In the genomic region with DNA sequence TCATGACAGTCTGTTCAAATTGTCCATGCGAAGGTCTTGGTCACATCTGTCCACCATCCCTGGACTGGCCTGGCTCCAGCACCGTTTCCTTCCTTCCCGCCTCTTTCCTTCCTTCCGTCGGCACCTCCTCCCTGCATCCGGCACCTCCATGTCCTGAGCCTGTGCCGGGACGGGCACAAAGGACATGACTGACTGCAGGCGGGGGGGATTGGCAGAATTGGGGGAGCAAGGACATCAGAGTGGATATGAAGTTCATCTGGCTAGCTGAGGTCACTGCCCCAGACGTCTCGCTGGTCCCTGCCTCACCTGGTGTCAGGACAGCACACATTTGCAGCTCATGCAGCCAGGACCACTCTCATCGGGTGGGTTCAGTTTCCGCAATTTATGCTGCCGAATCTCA, we compare ENCODE assay signal across 16 mouse cellular contexts. TPM values are rescaled to one million over a fixed set of nuclear protein-coding genes. Genes with fewer than 3 reads are reported as not detected.
DNase-seq lines count a peak whose midpoint lies in the region; ATAC-seq lines count a peak whose summit lies in the region.
"Had no signal": no experiment of that assay in that cellular context is flagged by ENCODE, and none has a peak within 500 bp of the region (broad histone marks: within the 10 kb centered on the region; RNA-seq: fewer than 3 reads in every experiment).

No protein-coding gene starts in this region.

- H3K9ac ChIP-seq in limb, embryonic 13.5 days = peak overlapping the region; percentile 25; the same call in 1 of the 2 replicates
- no peak overlapping the region for H3K9ac ChIP-seq in limb, embryonic 15.5 days
- H3K9ac ChIP-seq: heart, embryonic 15.5 days; liver, embryonic 14.5 days had no signal

- H3K27me3 ChIP-seq in limb, embryonic 13.5 days = no peaks in the 10 kb centered on the region
- H3K27me3 ChIP-seq in limb, embryonic 10.5 days (ENCODE audit: low read depth, poor library complexity, severe bottlenecking) = no peaks in the 10 kb centered on the region
- H3K27me3 ChIP-seq in limb, embryonic 15.5 days = no peaks in the 10 kb centered on the region
- H3K27me3 ChIP-seq in midbrain, embryonic 10.5 days (ENCODE audit: low read depth, poor library complexity, severe bottlenecking) = no peaks in the 10 kb centered on the region
- H3K27me3 ChIP-seq: heart, embryonic 15.5 days had no signal

- DNase-seq in adrenal gland, postnatal 10 days = peak; percentile 40
- DNase-seq in adrenal gland, postnatal 4 days (ENCODE audit: low spot score in 2 of 2) = no peak
- no peak for DNase-seq in limb, embryonic 10.5 days (ENCODE audit: low spot score)
- peak; percentile 57 for DNase-seq in kidney, adult 18-20 months
- no peak for DNase-seq in embryo, embryonic 9.5 days (ENCODE audit: extremely low spot score)
- no peak for DNase-seq in midbrain, embryonic 10.5 days (ENCODE audit: low spot score)
- DNase-seq: cerebellum, adult 8-10 months; thymus, postnatal 25 days had no signal

- WGBS in limb, embryonic 13.5 days = 91% methylated on average over 14 of the region's 14 CpGs
- 94% methylated on average over 14 of the region's 14 CpGs for WGBS in limb, embryonic 10.5 days
- WGBS in limb, embryonic 15.5 days = 86% methylated on average over 14 of the region's 14 CpGs
- WGBS in midbrain, embryonic 10.5 days = 93% methylated on average over 14 of the region's 14 CpGs

- no peak overlapping the region for H3K4me3 ChIP-seq in limb, embryonic 13.5 days
- no peak overlapping the region for H3K4me3 ChIP-seq in limb, embryonic 10.5 days
- no peak overlapping the region for H3K4me3 ChIP-seq in limb, embryonic 15.5 days
- H3K4me3 ChIP-seq in midbrain, embryonic 10.5 days = no peak overlapping the region
- H3K4me3 ChIP-seq: heart, embryonic 15.5 days had no signal

- peaks cover 25% of the 10 kb centered on the region for H3K4me1 ChIP-seq in limb, embryonic 13.5 days
- H3K4me1 ChIP-seq in limb, embryonic 10.5 days = peaks cover 32% of the 10 kb centered on the region
- peaks cover 28% of the 10 kb centered on the region for H3K4me1 ChIP-seq in limb, embryonic 15.5 days
- H3K4me1 ChIP-seq in midbrain, embryonic 10.5 days = peaks cover 39% of the 10 kb centered on the region

- peaks cover 35% of the 10 kb centered on the region for H3K36me3 ChIP-seq in limb, embryonic 13.5 days
- H3K36me3 ChIP-seq in limb, embryonic 10.5 days = peaks cover 39% of the 10 kb centered on the region
- H3K36me3 ChIP-seq in limb, embryonic 15.5 days = peaks cover 36% of the 10 kb centered on the region
- H3K36me3 ChIP-seq in midbrain, embryonic 10.5 days = peaks cover 41% of the 10 kb centered on the region

- no peak overlapping the region for H3K4me2 ChIP-seq in limb, embryonic 13.5 days (replicated peaks)
- peak overlapping the region; percentile 0; the same call in 1 of the 2 replicates for H3K4me2 ChIP-seq in limb, embryonic 15.5 days
- H3K4me2 ChIP-seq: heart, embryonic 15.5 days had no signal

- H3K9me3 ChIP-seq in limb, embryonic 13.5 days = no peaks in the 10 kb centered on the region
- H3K9me3 ChIP-seq in limb, embryonic 10.5 days (replicated peaks) = no peaks in the 10 kb centered on the region
- no peaks in the 10 kb centered on the region for H3K9me3 ChIP-seq in limb, embryonic 15.5 days
- H3K9me3 ChIP-seq in midbrain, embryonic 10.5 days (replicated peaks) = no peaks in the 10 kb centered on the region
- H3K9me3 ChIP-seq: heart, embryonic 15.5 days had no signal

- ATAC-seq in limb, embryonic 13.5 days (ENCODE audit: low FRiP score, low read depth) = no peak
- ATAC-seq in limb, embryonic 15.5 days (ENCODE audit: insufficient number of reproducible peaks, low FRiP score, low TSS enrichment, low read depth) = no peak

- no peak overlapping the region for H3K27ac ChIP-seq in limb, embryonic 13.5 days
- H3K27ac ChIP-seq in limb, embryonic 10.5 days = no peak overlapping the region
- H3K27ac ChIP-seq in limb, embryonic 15.5 days = no peak overlapping the region
- no peak overlapping the region for H3K27ac ChIP-seq in midbrain, embryonic 10.5 days (replicated peaks)
- H3K27ac ChIP-seq: heart, embryonic 15.5 days; liver, embryonic 14.5 days had no signal

RNA-seq across cellular contexts. Expression of a gene that starts 2.8 kb away (rescaled TPM):
- 10 to 100 TPM; 87.8 to 91.9 TPM for total RNA-seq in adrenal gland, postnatal 10 days (2021)
- 10 to 100 TPM; 88.5 to 96.4 TPM for total RNA-seq in adrenal gland, postnatal 4 days (2021)
- 94.5 and 97.5 TPM in 2 replicates for polyA plus RNA-seq in limb, embryonic 13.5 days (2015; fragmentation: Nextera tagmentation; extraction: Ambion mirVana)
- polyA plus RNA-seq in limb, embryonic 10.5 days (2016; fragmentation: Nextera tagmentation; extraction: Ambion mirVana) = 101 and 104 TPM in 2 replicates
- 164 and 165 TPM in 2 replicates for polyA plus RNA-seq in limb, embryonic 15.5 days (2015; fragmentation: Nextera tagmentation; extraction: Ambion mirVana)
- 84.2 and 87.5 TPM in 2 replicates for polyA plus RNA-seq in midbrain, embryonic 10.5 days (2016; fragmentation: Nextera tagmentation; extraction: Ambion mirVana)

RNA-seq across cellular contexts. Expression of a gene that starts 2.9 kb away (rescaled TPM):
- 1 to 10 TPM; 6.8 to 8.6 TPM for total RNA-seq in adrenal gland, postnatal 10 days (2021)
- total RNA-seq in adrenal gland, postnatal 4 days (2021) = 1 to 10 TPM; 8.8 to 9.9 TPM
- polyA plus RNA-seq in limb, embryonic 13.5 days (2015; fragmentation: Nextera tagmentation; extraction: Ambion mirVana) = 11.4 and 12.9 TPM in 2 replicates
- 14.0 and 21.8 TPM in 2 replicates for polyA plus RNA-seq in limb, embryonic 10.5 days (2016; fragmentation: Nextera tagmentation; extraction: Ambion mirVana)
- 8.0 and 9.0 TPM in 2 replicates for polyA plus RNA-seq in limb, embryonic 15.5 days (2015; fragmentation: Nextera tagmentation; extraction: Ambion mirVana)
- 14.4 and 14.6 TPM in 2 replicates for polyA plus RNA-seq in midbrain, embryonic 10.5 days (2016; fragmentation: Nextera tagmentation; extraction: Ambion mirVana)

RNA-seq across cellular contexts. Expression of a gene that starts 18.4 kb away (rescaled TPM):
- total RNA-seq in adrenal gland, postnatal 10 days (2021) = 100 to 1,000 TPM; 150 to 155 TPM
- total RNA-seq in adrenal gland, postnatal 4 days (2021) = 100 to 1,000 TPM; 179 to 186 TPM
- 112 and 118 TPM in 2 replicates for polyA plus RNA-seq in limb, embryonic 13.5 days (2015; fragmentation: Nextera tagmentation; extraction: Ambion mirVana)
- polyA plus RNA-seq in limb, embryonic 10.5 days (2016; fragmentation: Nextera tagmentation; extraction: Ambion mirVana) = 67.7 and 85.0 TPM in 2 replicates
- polyA plus RNA-seq in limb, embryonic 15.5 days (2015; fragmentation: Nextera tagmentation; extraction: Ambion mirVana) = 279 and 294 TPM in 2 replicates
- polyA plus RNA-seq in midbrain, embryonic 10.5 days (2016; fragmentation: Nextera tagmentation; extraction: Ambion mirVana) = 64.5 and 66.6 TPM in 2 replicates

RNA-seq across cellular contexts. Expression of a gene that starts 22.8 kb away (rescaled TPM):
- total RNA-seq in adrenal gland, postnatal 10 days (2021) = under 1 TPM; 0.27 to 0.55 TPM
- 1 to 10 TPM in 1 of 2 experiments, under 1 TPM in 1; 0.82 to 1.0 TPM for total RNA-seq in adrenal gland, postnatal 4 days (2021)
- 2.6 TPM in 2 replicates for polyA plus RNA-seq in limb, embryonic 13.5 days (2015; fragmentation: Nextera tagmentation; extraction: Ambion mirVana)
- 3.5 and 4.5 TPM in 2 replicates for polyA plus RNA-seq in limb, embryonic 10.5 days (2016; fragmentation: Nextera tagmentation; extraction: Ambion mirVana)
- 1.7 and 2.2 TPM in 2 replicates for polyA plus RNA-seq in limb, embryonic 15.5 days (2015; fragmentation: Nextera tagmentation; extraction: Ambion mirVana)
- 3.8 and 5.1 TPM in 2 replicates for polyA plus RNA-seq in midbrain, embryonic 10.5 days (2016; fragmentation: Nextera tagmentation; extraction: Ambion mirVana)
- total RNA-seq: gastrocnemius, adult 18-20 months; layer of hippocampus, adult 8-10 months; left cerebral cortex, postnatal 14 days; midbrain, postnatal 0 days had no signal

RNA-seq across cellular contexts. Expression of a gene that starts 24.6 kb away (rescaled TPM):
- total RNA-seq in adrenal gland, postnatal 10 days (2021) = 1 to 10 TPM; 6.5 to 7.8 TPM
- total RNA-seq in adrenal gland, postnatal 4 days (2021) = 10 to 100 TPM; 14.7 to 15.1 TPM
- polyA plus RNA-seq in limb, embryonic 13.5 days (2015; fragmentation: Nextera tagmentation; extraction: Ambion mirVana) = 32.7 and 34.0 TPM in 2 replicates
- polyA plus RNA-seq in limb, embryonic 10.5 days (2016; fragmentation: Nextera tagmentation; extraction: Ambion mirVana) = 44.7 and 53.5 TPM in 2 replicates
- 56.1 and 58.6 TPM in 2 replicates for polyA plus RNA-seq in limb, embryonic 15.5 days (2015; fragmentation: Nextera tagmentation; extraction: Ambion mirVana)
- 55.6 and 57.2 TPM in 2 replicates for polyA plus RNA-seq in midbrain, embryonic 10.5 days (2016; fragmentation: Nextera tagmentation; extraction: Ambion mirVana)

Comparison
In these comparisons a context has a peak if more than half of its experiments do, and no peak if none do; other contexts are left out.
1. DNase-seq: peak in adrenal gland, postnatal 10 days (single experiment) and kidney, adult 18-20 months (single experiment); none in adrenal gland, postnatal 4 days (0 of 2), limb, embryonic 10.5 days (single experiment), embryo, embryonic 9.5 days (single experiment) and midbrain, embryonic 10.5 days (single experiment).